Mouse (Mus musculus): ENCODE measurements at regions not wholly inside any gene's neighbourhood (a gene's known extent, or its start where the extent isn't known, plus 50 kb on each side); places are given as distances from the start of the nearest gene placed in this dataset.

DNA sequence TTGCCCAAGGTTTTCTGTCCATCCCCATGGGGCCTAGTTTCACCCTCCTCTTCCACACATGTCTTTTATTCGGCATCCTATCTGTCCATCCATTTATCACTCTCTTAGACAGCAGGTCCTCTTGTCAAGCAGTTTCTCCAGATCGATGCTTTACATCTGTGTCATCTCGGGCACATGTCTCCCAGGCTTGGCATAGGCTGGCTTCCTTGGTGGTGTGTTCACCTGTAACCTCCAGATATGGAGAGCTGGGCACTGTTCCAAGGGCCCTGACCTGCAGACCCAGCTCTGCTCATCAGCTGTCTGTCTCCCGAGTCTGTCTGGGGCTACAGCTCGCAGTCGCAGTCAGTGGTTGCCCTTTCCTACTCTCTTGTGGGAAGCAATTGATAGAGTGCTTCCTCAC is 128.2 kb upstream of the Podxl start:
- no peak for TF ChIP-seq POLR2A (IDR thresholded peaks at IDR 0.05; ENCODE audit: low read depth, low read length)
- no peak for TF ChIP-seq CTCF (IDR thresholded peaks at IDR 0.05; ENCODE audit: extremely low read depth, insufficient read depth, insufficient read length, insufficient replicate concordance)
- H3K36me3 ChIP-seq (ENCODE audit: control insufficient read depth, insufficient read depth, low read length) = no peaks in the 10 kb centered on the region
- H3K27ac ChIP-seq (ENCODE audit: insufficient read depth, low read length) = no peak overlapping the region
- H3K4me3 ChIP-seq (ENCODE audit: extremely low read depth, insufficient read depth, insufficient read length) = no peak overlapping the region
- 82% methylated on average over 6 of the region's 6 CpGs for WGBS
- no peak for DNase-seq (ENCODE audit: low read depth in 1 of 2, low spot score in 2 of 2)
- no peaks in the 10 kb centered on the region for H3K4me1 ChIP-seq (ENCODE audit: control insufficient read depth, insufficient read depth, insufficient read length)
- H3K27me3 ChIP-seq (ENCODE audit: control insufficient read depth, insufficient read depth, low read length) = no peaks in the 10 kb centered on the region

DNA sequence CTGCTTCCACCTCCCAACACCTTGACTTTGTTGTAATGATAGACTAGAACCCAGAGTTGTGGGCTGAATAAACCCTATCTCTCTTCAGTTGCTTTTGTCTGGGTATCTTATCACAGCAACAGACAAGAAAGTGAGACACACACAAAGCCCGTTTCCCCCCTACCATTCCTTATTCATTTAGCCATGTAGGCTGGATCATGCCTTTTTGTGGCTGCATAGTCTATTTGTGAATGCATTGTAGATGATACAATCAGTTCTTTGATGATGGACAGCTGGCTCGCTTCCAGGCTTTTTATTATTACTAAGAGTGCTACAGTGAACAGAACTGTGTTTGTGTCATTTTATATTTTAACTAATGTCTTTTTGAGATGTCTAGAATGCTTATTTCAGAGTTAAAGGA is 116.3 kb upstream of the Podxl start:
- no peak for DNase-seq (ENCODE audit: low read depth in 1 of 2, low spot score in 2 of 2)
- Histone ChIP-seq H3K27ac (ENCODE audit: insufficient read depth, low read length) (no peak overlapping the region), H3K4me3 (ENCODE audit: extremely low read depth, insufficient read depth, insufficient read length) (no peak overlapping the region), H3K36me3 (ENCODE audit: control insufficient read depth, insufficient read depth, low read length) (no peaks in the 10 kb centered on the region), H3K4me1 (ENCODE audit: control insufficient read depth, insufficient read depth, insufficient read length) (no peaks in the 10 kb centered on the region), H3K27me3 (ENCODE audit: control insufficient read depth, insufficient read depth, low read length) (no peaks in the 10 kb centered on the region)
- TF ChIP-seq POLR2A (IDR thresholded peaks at IDR 0.05; ENCODE audit: low read depth, low read length) (no peak), CTCF (IDR thresholded peaks at IDR 0.05; ENCODE audit: extremely low read depth, insufficient read depth, insufficient read length, insufficient replicate concordance) (no peak)
- 76% methylated on average over 2 of the region's 2 CpGs for whole genome bisulfite sequencing

DNA sequence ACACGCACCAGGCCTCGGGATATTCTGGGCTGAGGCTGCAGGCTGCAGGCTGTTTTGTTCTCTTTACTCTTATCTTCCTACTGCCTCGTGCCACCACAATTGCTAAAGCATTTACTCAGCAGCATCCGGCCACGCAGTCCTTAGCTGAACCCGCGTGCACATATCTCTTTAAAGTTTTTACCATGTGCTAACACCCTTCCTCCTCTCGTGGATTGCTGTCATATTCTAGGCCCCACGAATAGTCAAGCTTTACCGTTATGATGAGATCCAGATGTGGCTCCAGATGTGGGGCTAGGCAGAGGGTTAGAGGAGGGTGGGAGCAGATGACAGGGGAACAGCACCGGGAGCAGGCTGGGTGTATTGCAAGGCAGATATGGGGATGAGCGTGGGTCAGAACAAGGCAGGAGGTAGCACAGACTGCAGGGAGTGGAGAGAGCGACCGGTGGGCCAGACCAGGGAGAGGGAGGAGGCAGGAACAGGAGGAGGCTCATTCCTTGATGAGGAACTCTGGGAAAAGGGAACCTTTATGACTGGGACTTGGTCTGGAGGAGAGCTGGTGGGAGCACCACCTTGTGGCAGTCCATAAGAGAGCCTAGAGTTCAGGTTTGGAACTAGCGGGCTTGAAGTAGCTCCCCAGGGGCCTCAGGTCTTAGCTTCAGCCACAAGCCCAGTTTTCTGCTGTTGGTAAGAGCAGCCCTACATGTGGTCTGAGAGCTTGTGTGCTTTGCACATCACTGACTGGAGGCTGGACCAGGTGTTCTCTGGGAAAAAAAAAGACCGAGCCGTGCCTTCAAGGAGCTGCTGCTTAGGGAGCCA is 102.1 kb upstream of the Podxl start:
- Histone ChIP-seq H3K36me3 (ENCODE audit: control insufficient read depth, insufficient read depth, low read length) (no peaks in the 10 kb centered on the region), H3K27ac (ENCODE audit: insufficient read depth, low read length) (no peak overlapping the region), H3K27me3 (ENCODE audit: control insufficient read depth, insufficient read depth, low read length) (no peaks in the 10 kb centered on the region), H3K4me1 (ENCODE audit: control insufficient read depth, insufficient read depth, insufficient read length) (no peaks in the 10 kb centered on the region), H3K4me3 (ENCODE audit: extremely low read depth, insufficient read depth, insufficient read length) (no peak overlapping the region)
- WGBS = 73% methylated on average over 17 of the region's 17 CpGs
- no peak for DNase-seq (ENCODE audit: low read depth in 1 of 2, low spot score in 2 of 2)
- no peak for TF ChIP-seq CTCF (IDR thresholded peaks at IDR 0.05; ENCODE audit: extremely low read depth, insufficient read depth, insufficient read length, insufficient replicate concordance)
- no peak for TF ChIP-seq POLR2A (IDR thresholded peaks at IDR 0.05; ENCODE audit: low read depth, low read length)

DNA sequence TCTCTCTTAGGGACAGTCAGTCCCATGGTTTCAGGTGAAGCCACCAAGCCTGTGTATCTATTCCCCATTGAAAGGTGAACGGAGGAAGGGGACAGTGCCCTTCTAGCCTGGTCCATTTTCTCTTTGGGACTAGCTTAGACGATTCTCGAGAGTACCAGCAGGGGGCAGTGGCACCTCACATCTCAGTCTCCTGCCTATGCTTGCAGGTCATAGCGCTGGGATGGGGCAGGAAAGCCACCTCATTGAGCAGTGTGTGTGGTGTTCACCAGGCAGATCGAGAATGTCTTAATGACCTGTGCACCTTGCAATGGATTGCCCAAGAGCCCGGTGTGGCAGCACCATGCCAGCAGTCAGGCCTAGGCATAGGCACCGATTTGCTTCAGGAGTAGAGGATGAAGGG is 100.7 kb upstream of the Podxl start:
- H3K4me3 ChIP-seq (ENCODE audit: extremely low read depth, insufficient read depth, insufficient read length) = no peak overlapping the region
- no peaks in the 10 kb centered on the region for H3K36me3 ChIP-seq (ENCODE audit: control insufficient read depth, insufficient read depth, low read length)
- TF ChIP-seq CTCF (IDR thresholded peaks at IDR 0.05; ENCODE audit: extremely low read depth, insufficient read depth, insufficient read length, insufficient replicate concordance) (peak; percentile 58; the same call in 1 of the 2 replicates), POLR2A (IDR thresholded peaks at IDR 0.05; ENCODE audit: low read depth, low read length) (no peak)
- H3K27ac ChIP-seq (ENCODE audit: insufficient read depth, low read length) = no peak overlapping the region
- 21% methylated on average over 7 of the region's 7 CpGs for WGBS
- H3K4me1 ChIP-seq (ENCODE audit: control insufficient read depth, insufficient read depth, insufficient read length) = no peaks in the 10 kb centered on the region
- DNase-seq (ENCODE audit: low read depth in 1 of 2, low spot score in 2 of 2) = peak in 1 of 2 experiments; percentile 43
- no peaks in the 10 kb centered on the region for H3K27me3 ChIP-seq (ENCODE audit: control insufficient read depth, insufficient read depth, low read length)

DNA sequence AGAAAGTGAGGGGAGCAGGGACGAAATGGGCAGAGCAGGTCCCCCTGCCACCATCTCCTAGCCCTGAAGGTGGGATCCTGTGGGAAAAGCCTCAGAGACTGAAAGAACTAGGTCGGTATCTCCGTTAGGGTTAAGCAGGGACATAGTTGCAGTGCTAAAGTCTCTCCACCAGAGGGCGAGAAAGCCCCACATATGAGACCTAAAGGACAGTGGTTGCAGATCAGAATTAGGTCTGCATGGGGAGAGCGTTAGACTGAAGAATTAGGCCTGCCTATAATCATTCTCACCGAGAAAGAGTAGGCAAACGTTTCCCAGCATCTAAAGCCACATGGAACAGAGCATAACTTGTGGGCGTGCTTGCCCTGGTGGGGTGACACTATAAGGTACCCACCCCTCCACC is 97.0 kb upstream of the Podxl start:
- TF ChIP-seq POLR2A (IDR thresholded peaks at IDR 0.05; ENCODE audit: low read depth, low read length) (no peak), CTCF (IDR thresholded peaks at IDR 0.05; ENCODE audit: extremely low read depth, insufficient read depth, insufficient read length, insufficient replicate concordance) (peak; percentile 53; the same call in 1 of the 2 replicates)
- H3K27me3 ChIP-seq (ENCODE audit: control insufficient read depth, insufficient read depth, low read length) = no peaks in the 10 kb centered on the region

DNA sequence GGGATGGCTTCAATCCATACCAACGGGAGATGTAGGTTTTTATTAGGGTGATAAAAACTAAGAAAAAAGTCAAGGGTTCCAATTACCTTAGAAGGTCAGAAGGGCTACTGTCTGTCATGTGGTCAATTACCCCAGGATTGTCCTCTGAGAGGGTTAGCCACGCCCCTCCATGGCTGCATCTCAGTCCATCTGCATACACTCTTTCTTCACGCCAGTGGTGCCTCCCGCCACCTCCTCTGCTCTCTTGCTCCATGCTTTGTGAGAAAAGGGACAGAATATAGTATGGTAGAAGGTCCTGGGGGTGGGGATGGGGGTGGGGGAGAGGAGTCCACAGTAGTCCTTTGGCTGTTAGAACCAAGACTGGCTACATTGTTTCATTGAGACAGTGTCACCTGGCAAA is 96.1 kb upstream of the Podxl start:
- no peaks in the 10 kb centered on the region for H3K27me3 ChIP-seq (ENCODE audit: control insufficient read depth, insufficient read depth, low read length)
- no peaks in the 10 kb centered on the region for H3K4me1 ChIP-seq (ENCODE audit: control insufficient read depth, insufficient read depth, insufficient read length)
- no peak overlapping the region for H3K27ac ChIP-seq (ENCODE audit: insufficient read depth, low read length)
- no peak overlapping the region for H3K4me3 ChIP-seq (ENCODE audit: extremely low read depth, insufficient read depth, insufficient read length)
- no peak for TF ChIP-seq POLR2A (IDR thresholded peaks at IDR 0.05; ENCODE audit: low read depth, low read length)
- TF ChIP-seq CTCF (IDR thresholded peaks at IDR 0.05; ENCODE audit: extremely low read depth, insufficient read depth, insufficient read length, insufficient replicate concordance) = no peak
- H3K36me3 ChIP-seq (ENCODE audit: control insufficient read depth, insufficient read depth, low read length) = no peaks in the 10 kb centered on the region
- no peak for DNase-seq (ENCODE audit: low read depth in 1 of 2, low spot score in 2 of 2)
- WGBS = 63% methylated on average over 4 of the region's 4 CpGs

More for the DNA sequence above, 97.0 kb upstream of the Podxl start:
- H3K36me3 ChIP-seq (ENCODE audit: control insufficient read depth, insufficient read depth, low read length) = no peaks in the 10 kb centered on the region
- WGBS = 12% methylated on average over 8 of the region's 8 CpGs
- no peak overlapping the region for H3K27ac ChIP-seq (ENCODE audit: insufficient read depth, low read length)
- peak in 1 of 2 experiments; percentile 32 for DNase-seq (ENCODE audit: low read depth in 1 of 2, low spot score in 2 of 2)
- H3K4me1 ChIP-seq (ENCODE audit: control insufficient read depth, insufficient read depth, insufficient read length) = no peaks in the 10 kb centered on the region
- H3K4me3 ChIP-seq (ENCODE audit: extremely low read depth, insufficient read depth, insufficient read length) = no peak overlapping the region

Measured in spleen, adult 2 months (tissue).